Mouse (Mus musculus): ENCODE measurements around the gene Zhx3.

Zhx3 gene

DNA sequence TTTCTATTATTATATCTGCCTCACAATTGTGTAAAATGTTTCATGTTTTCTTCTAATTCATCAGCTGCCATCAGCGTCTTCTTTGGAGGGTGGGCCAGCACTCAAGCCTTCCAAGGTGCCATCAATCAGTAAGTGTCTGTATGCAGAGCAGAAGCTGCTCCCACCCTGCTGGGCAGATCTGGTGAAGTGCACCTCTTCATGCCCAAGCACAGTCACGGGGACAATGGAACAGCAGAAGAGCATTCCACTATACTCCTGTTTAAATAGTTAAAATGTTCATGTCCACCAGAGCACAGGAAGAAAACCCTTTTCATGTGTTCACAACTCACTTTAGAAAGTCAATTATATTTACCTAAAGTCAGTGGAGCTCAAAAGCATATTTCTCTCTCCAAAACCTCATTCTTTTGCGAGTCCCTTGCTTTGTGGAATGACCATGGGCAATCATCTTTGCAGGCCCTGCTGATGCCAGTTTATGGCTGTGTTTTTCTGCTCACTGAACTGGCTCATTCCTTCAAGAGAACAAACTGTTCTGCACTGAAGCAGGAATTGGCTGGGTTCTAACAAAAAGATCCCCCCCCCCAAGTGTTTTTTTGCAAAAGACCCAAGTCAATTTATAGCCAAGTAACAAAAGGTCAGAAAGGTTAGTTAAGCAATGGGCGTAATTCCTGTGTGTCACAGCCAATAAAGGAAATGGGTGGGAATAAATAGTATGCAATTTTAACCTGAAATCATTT, 67.8 kb downstream of the Zhx3 start:
- DNase-seq (ENCODE audit: inconsistent ontology term): no peak

GRCm38 (mm10) chr2:160802326-160802725, 70.5 kb downstream of the Zhx3 start:
- no peak for DNase-seq (ENCODE audit: inconsistent ontology term)

DNA sequence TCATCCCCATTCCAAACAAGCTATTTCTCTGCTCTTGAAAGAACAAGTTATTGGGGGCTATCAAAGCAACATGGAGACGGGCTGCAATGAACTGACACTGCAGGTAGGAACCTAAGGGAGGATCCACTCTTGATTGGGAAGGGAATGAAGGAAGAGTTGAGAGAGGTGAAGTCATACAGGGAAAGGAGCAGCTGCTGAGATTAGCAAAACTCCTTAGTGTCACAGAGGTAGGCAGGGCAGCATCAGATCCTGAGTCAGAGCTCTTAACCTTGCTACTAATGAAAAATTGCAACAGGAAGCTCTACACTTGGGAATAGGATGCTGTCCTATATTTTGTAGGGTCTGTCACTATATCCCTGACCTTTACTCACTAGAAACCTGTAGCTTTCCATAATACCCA, 71.8 kb downstream of the Zhx3 start:
- no peak for DNase-seq (ENCODE audit: inconsistent ontology term)

- DNase-seq (ENCODE audit: inconsistent ontology term): no peak
Measured at GRCm38 (mm10) chr2:160798206-160798605, 74.6 kb downstream of the Zhx3 start.

GRCm38 (mm10) chr2:160796973-160797372, 75.8 kb downstream of the Zhx3 start:
- peak; percentile 51 for DNase-seq (ENCODE audit: inconsistent ontology term)

- DNase-seq (ENCODE audit: inconsistent ontology term): no peak
Measured at GRCm38 (mm10) chr2:160793117-160793516, 79.7 kb downstream of the Zhx3 start.

DNA sequence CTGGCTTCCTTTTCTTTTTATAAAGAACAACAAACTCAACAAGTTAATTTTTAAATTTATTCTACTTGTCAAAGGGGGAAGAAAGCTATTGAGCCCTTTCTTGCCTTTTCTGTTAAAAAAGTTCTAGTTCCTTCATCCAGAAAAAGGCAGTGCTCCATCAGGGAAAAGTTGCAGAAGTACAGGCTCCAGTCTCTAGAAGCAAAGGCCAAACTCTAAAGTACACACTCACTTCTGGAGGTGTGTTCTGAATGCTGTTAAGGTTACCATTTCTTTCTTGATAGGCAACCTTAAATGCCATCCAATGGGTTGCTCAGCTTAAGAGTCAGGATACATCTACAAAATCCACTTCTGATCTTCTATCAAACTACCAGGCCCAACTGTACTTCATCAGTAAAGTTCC, 83.1 kb downstream of the Zhx3 start:
- no peak for DNase-seq (ENCODE audit: inconsistent ontology term)

DNA sequence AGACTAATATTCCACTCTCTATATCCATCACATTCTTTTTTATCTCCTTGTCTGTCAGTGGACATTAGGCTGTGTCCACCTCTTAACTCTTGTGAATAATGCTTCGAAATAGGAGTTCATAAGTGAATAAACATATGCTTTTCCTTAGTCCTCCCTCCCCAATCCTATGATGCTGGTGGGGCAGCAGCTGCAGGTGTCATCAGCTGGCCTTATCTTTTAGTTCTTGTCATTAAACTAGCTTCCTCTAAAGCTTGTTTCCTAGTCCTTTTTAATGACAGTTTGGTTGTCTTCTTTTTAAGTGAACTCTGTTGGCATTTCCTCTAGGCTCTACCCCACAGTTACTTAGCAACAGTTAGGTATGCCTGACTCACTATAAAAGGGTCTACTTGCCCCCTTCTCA, 83.8 kb downstream of the Zhx3 start:
- DNase-seq (ENCODE audit: inconsistent ontology term): no peak

DNA sequence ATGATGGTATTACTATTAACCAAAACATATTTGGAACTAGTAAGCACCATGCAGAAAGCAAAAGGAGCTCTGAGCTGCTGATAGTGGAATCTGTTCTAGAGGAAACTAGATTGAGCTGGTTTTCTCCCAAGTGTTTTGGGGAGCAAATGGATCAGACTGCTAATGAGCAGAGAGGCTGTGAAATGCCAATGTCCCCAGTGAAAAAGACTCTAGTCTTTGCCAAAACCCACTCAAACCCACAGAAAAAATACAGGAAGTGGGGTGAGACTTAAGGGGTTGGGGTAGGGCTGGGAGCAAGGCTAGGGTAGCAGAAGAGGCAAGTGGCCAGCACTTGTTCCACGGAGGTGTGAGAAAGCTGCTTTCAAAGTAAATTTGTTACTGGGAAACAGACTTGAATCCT, 86.5 kb downstream of the Zhx3 start:
- DNase-seq (ENCODE audit: inconsistent ontology term): no peak

DNA sequence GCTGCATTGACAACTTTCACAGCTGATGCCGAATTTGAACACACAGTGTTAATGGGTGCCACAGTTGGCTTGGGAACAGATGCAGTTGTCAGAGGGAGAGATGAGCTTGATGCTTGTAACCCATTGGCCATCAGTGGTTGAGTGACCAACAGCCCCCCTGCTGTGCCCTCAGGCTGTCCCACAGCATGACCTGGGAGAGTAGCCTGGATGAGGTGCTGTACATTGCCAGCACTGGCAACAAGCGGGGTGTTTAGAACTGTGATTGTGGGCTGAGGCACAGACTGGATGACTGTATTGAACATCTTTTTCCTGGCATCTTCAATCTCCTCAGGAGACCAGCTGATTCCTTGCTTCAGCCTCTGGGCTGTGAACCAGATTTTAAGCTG, 92.0 kb downstream of the Zhx3 start:
- DNase-seq (ENCODE audit: inconsistent ontology term): no peak

GRCm38 (mm10) chr2:160780154-160780833, 92.5 kb downstream of the Zhx3 start:
- DNase-seq (ENCODE audit: inconsistent ontology term): no peak

- no peak for DNase-seq (ENCODE audit: inconsistent ontology term)
Measured at GRCm38 (mm10) chr2:160778034-160778433, 94.8 kb downstream of the Zhx3 start.

GRCm38 (mm10) chr2:160771325-160772276, 101.2 kb downstream of the Zhx3 start:
- DNase-seq (ENCODE audit: inconsistent ontology term): no peak

GRCm38 (mm10) chr2:160770871-160771270, 101.9 kb downstream of the Zhx3 start:
- no peak for DNase-seq (ENCODE audit: inconsistent ontology term)

GRCm38 (mm10) chr2:160770409-160770808, 102.4 kb downstream of the Zhx3 start:
- no peak for DNase-seq (ENCODE audit: inconsistent ontology term)

DNA sequence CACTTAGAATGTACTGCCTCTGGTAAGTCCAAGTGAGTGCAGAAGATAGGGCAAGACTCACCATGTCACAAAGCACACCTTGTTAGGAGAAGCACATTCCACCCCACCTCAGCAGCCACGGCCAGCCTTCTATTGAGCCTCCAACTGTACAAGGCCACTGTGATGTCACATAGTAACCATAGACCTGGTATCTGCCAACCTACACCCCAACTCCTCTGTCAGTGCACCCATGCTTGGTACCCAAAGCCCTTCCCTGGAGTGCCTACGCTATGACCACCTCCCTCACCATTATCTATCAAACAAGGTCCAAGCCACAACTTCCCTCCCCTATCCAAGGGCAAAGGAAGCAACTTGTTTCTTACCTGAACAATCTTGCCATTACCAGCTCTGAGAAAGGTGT, 103.8 kb downstream of the Zhx3 start:
- DNase-seq (ENCODE audit: inconsistent ontology term): no peak

DNA sequence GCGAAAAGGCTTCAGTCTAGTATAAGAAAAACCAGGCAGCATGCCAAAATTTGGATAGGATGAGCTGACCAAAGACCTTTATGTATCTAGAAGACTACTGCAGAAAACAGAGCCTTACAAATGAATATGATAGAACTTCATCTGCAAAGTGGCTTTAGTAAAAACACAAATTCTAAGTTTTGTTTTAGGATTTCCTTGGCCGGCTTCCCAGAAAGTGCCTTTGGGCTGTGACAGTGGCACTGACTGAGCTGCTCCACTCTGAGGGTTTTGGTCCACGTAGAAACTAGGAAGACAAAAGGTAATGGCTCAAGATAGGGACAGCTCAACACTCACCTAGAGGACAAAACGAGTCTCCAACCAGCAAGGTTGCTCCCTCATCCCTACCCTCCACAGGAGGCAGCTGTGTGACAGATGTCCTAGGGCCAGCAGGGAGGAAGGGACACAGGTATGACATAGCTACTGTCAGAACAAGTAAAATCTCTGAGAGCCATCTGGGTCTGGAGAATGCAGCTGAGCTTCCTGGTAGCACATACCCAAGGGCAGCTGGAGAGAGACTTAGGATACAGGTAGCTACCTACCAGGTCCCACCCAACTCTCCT, 104.6 kb downstream of the Zhx3 start:
- DNase-seq (ENCODE audit: inconsistent ontology term): no peak

DNA sequence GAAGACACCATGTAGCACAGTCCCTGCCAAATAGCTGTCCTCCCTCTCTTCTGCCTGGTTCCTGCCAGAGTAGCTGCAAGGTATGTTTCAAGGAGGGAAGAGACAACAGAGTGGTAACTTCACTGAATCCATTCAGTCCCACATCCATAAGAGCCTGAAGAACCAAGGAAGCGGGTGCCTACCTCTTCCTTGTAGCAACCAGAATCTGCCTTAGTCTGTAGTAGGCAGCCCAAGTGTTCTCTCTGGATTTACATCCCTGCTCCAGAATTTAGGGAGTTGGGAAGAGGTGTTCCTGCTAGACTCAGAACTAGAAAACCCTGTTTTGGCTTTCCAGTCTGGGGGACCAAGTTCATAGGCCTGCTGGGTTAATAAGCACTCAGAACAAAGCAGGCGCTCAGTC, 105.6 kb downstream of the Zhx3 start:
- no peak for DNase-seq (ENCODE audit: inconsistent ontology term)

DNA sequence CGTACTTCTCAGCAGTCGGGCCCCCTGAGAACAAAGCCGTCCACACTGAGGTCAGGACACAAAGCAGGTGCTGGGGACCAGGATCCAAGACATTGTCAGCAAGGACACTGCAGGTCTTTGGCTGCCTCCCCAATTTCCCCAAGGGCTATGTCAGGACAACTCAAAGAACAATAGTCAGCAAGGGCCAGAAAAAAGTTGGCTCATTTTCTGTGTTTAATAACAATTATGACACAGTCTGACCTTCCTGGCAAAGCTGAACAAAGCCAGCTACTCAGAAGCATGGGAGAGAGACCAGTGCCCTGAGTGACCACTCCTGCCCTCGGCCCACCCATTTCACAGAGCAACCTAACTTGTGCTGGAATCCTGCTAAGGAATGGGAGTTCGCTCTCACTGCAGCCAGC, 106.4 kb downstream of the Zhx3 start:
- DNase-seq (ENCODE audit: inconsistent ontology term): peak; percentile 83

- no peak for DNase-seq (ENCODE audit: inconsistent ontology term)
Measured at GRCm38 (mm10) chr2:160765096-160765495, 107.7 kb downstream of the Zhx3 start.

DNA sequence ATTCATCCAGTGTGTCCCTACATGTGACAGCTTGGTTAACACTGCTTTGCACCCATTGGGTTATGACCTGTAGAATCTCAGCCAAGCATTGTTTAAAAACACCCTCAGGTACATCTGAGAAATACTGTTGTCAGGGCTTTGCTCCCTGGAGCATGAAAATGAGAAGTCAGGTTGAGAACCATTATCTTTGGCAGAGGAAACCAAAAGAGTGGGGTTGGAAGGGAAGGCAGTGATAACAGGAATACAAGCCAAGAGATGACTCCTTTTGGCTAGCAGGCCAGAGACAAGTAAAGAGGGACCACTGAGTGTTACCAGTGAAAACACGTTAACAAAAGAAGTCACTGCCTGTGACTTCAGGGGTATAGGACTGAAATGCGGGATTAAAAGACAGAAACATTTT, 108.4 kb downstream of the Zhx3 start:
- DNase-seq (ENCODE audit: inconsistent ontology term): no peak

DNA sequence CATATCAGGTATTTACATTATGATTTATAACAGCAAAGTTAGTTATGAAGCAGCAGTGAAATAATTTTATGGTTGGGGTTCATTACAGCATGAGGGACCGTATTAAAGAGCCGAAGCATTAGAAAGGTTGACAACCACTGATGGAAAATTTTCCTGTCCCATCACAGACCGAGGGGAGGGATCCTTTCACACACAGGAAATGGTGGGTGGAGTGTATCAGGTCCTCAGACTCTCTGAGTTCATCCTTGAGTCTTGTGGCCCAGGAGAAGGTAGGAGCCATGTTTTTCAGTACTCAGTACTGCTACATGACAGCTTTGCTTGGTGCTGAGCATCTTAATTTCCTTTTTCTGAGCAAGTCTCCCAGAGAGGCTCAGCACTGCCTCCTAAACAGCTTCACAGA, 109.0 kb downstream of the Zhx3 start:
- no peak for DNase-seq (ENCODE audit: inconsistent ontology term)

All from Muller cell, postnatal 12 days (primary cell).